Mouse (Mus musculus) brain, embryonic 18.5 days (tissue): ENCODE data around the gene Zfp652.

Experiments
- DNase-seq: peaks from one replicate; pipeline ENCODE4 v3.0.0-alpha.2; 2012; ENCODE audit warnings: low read depth, low spot score

Zfp652 gene

DNA sequence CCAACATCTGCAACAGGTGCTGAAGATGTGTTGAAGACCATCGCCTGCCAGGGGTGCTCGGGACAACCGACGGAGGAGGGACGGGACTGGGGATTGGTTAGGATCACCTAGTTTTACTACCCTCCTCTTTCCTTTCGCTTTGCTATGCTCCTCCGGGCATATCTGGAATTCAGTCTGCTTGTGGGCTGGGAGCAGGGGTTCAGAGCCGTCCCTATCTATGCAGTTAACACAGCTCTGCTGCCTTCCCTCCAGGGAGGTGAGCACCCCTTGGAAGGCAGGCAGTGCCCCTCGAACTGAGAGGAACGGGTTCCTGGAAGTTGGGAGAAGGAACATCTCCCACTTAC, 118.8 kb downstream of the Zfp652 start:
- no peak for DNase-seq

DNA sequence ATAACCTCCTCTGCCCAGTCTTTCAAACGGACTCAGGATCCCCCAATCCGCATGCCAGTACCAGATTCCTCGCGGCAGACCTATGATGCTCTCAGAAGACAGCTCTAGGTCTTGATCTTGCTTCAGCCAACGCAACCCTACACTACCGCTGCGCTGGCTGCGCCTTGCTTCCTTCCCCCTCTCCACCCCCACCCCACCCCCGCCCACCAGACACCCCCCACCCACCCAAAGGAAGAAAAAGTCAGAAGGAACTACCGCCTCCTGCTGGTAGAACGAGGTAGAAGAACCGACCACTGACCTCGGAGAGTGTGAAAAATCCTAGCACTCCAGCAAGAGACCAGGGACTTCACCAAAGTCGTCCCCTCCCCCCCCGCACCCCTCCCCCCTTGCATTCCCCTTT, 119.2 kb downstream of the Zfp652 start:
- no peak for DNase-seq

GRCm38 (mm10) chr11:95832129-95833005, 119.9 kb downstream of the Zfp652 start:
- no peak for DNase-seq

DNA sequence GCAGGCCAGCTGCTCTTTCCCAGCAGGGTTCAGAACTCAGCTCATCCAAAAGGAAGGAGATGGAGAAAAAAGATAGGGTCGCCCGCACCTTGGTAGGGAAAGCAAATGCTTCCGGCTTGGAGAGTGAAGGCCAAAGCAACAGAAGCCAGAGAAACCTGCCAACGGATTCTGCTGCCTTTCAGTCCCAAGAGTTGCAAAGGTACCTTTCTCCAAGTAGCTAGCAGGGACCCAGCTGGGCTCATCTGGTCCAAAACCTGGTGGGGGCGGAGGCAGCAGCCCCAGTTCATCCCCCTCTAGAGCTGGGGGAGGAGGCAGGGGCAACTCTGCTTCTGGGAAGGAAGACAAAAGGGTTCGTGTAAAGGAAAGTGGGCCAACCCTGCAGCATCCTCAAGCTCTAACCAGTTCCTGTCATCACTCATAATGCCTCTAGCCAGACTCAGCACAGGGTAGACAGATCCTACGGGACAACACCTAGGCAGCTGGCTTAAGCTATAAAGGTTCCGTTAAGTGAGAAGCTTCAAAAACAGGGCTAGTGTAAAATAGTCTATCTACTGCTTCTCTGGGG, 120.6 kb downstream of the Zfp652 start:
- no peak for DNase-seq

- DNase-seq: no peak
Measured at GRCm38 (mm10) chr11:95833631-95834142, 121.2 kb downstream of the Zfp652 start.

- DNase-seq: no peak
Measured at GRCm38 (mm10) chr11:95834143-95834667, 121.7 kb downstream of the Zfp652 start.

- DNase-seq: no peak
Measured at GRCm38 (mm10) chr11:95834742-95835710, 122.6 kb downstream of the Zfp652 start.

- no peak for DNase-seq
Measured at GRCm38 (mm10) chr11:95835832-95836231, 123.4 kb downstream of the Zfp652 start.

DNA sequence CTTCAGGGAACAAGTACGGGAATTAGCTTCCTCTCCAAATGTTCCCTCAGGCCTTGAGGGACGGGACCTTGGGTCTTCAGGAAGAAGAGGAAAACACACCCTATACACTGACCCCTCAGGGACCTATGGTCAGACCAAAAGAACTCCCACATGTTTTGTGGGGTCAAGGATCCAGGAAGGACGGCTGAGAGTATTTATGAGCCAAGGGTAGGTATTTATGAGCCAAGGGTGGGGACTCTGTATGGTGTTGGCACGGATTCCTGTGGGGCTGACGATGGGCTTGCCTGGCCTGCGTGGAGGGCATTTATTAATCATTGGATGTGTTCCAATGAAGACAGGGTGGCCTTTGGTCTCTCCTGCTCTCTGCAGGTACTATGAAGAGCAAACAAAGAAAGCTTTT, 124.0 kb downstream of the Zfp652 start:
- no peak for DNase-seq

DNA sequence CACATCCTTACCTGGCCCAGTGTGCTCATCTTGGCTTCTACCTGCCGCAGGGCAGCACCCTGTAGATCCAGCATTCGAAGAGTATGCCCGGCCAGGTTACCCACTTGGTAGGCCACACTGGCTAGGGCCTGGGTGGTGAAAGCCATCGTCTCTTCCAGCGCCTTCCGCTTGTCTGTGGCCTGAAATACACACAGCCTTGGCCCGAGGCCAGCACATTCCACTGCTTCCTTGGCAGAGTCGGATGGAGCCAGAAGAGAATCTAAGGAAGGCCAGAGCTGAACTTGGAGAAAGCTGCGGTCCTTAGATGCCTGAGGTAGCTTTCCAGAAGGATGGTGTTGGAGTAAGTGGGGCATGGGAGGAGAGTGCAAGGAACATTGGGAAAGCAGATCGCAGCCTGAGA, 124.6 kb downstream of the Zfp652 start, which contains the start of gene Gngt2:
Gene Gngt2 (plus strand): TSS at position 158 of the 400 bp plus-strand sequence.
- no peak for DNase-seq

DNA sequence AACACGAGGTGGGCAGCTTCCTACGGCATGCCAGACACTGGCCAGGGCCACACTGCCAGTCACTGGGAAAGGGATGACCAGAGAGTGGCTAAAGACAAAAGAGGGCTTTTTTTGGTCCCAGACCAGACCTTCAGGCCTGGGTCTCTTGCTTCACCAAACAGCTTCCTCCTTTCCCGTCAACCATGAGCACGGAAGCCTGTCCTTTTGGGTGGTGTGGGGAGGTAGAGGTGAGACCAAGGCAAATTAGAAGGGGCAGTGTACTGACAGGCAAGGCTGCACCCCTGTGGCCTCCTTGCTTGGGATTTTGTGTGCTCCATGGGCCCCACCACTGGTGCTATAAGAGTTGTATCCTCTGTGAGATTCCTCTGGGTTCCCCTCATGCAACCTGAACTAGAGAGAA, 126.1 kb downstream of the Zfp652 start:
- DNase-seq: no peak

DNA sequence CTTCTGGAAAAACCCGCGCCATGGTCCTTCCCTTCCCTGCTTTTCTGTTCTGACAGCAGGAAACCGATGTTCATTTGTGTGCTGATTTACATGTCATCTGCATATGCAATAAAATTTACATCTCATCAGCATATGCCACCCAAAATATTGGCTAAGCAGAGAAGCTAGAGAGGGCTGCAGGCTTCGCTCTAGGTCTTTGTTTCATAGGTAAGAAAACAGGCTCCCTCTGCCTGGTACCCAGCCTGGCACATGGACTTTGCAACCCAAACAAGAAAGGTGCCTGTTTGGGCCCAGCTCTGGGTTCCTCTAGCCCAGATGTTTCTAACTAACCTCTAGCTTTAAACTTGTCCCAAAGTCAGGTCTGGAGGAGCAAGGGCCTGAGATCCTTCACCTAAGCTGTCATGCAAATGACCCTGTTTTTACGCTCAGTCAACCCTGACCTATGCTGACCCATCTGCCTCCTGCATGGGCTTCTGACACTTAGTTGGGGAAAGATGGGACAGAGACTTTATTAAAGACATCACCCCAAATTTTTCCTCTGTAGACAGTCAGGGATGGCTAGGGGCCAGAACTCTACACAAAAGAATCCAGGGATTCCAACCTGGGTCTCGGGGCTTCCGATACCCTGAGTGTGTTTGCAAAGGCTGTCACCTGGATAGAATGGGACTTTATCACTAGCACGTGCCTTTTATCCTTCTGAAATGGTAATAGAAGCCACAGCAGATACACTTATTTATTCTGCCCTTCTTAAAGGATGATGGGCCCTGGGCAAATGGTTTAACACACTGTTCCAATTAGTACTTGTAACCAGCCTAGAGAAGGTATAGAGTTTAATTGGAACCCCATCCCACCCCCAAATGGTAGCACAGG, 126.8 kb downstream of the Zfp652 start:
- no peak for DNase-seq

DNA sequence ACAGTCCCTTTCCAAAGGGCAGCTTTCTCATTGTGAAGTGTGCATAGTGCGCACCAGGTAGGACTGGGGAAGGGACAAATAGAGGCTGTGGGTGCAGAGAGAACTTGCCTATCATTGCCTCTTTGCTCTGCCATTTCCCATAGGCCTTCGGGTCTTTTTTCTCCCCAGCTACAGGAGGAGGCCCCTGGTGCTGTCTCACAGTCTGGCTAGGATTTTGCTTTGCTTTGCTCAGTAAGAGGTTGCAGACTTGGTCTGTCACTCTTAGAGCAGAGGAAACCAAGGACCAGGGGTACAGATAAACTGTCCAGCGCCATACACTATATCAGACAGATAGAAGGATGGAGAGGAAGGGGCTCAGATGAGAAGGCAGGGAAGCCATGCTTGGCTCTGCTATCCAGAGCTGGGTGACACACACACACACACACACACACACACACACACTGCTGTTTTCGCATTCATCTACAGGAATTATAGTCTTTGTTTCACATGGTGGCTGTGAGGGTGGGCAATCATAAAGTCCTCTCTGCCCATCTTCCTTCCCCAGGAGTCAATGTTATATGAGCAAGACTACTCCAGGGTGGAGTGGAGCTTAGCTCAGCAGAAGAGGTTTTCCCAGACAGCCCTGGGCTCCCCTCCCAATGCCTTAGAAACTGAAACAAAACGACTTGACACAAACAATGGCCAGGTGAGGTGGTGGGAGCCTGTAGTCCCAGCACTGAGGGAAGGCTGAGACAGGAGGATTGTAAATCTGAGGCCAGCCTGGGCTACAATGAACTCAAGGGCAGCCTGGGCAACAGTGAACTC, 128.4 kb downstream of the Zfp652 start:
- DNase-seq: no peak

DNA sequence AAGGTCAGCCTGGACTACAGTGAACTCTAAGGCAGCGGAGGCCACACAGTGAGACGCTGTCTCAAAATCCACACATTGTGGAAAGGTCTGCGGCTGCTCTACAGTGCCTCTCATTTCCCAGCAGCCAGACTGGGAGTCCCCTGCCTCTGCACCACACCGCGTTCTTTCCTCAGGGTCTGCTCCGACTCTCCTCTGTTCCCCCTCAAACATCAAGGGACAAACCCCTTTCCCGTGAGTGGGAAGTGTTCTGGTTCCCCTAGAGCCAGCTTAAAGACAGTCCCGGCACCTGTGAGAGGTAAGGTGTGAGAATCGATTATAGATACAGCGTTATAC, 129.0 kb downstream of the Zfp652 start:
- no peak for DNase-seq

GRCm38 (mm10) chr11:95842074-95842681, 129.7 kb downstream of the Zfp652 start, which contains the start of gene Abi3:
Gene Abi3, minus strand, starts transcription at chr11:95842476.
- no peak for DNase-seq

GRCm38 (mm10) chr11:95842953-95843352, 130.5 kb downstream of the Zfp652 start:
- DNase-seq: no peak

DNA sequence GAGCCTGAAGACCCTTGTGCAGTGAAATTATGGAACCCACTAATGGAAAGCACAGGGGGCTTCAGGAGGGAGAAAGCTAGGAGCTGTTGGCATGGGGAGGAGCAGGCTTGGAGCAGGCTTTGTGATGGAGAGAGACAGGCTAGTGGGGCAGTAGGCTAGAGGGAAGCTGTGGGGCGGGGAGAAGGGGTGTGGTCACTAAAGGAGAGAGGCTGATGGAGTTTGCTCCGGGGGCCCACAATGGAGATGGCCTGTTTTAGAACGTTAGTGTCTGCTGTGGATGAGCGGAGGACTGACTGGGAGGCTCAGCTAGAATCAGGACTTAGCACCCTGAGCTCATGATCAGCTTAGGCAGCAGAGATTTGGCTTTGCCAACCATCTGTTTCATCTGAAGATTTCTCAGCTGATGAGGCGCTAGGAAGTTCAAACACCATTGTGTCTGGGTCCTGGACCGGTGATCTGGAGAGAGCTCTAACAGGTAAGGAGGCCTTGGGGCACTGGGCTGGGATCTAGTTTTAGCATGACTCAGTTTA, 131.0 kb downstream of the Zfp652 start:
- DNase-seq: no peak

DNA sequence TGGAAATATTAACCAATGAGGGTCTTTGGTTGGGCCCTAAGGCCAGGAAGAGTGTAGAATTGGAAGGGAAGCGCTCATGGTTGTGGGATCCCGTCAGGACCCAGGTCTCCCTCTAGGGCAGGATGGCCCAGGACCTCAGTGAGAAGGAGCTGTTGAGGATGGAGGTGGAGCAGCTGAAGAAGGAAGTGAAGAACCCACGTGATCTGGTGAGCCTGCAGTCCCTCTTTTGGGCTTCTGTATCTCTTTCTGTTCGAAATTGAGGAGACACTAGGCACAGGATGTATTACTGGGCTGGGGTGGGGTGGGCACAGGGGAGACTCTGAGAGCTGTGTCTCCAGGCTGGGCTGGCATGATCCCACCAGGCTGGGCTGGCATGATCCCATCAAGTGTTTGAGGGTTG, 132.5 kb downstream of the Zfp652 start:
- no peak for DNase-seq

GRCm38 (mm10) chr11:95850898-95851297, 138.4 kb downstream of the Zfp652 start:
- DNase-seq: no peak
